Mouse (Mus musculus) liver, embryonic 14.5 days (tissue): Measurements from ENCODE around the gene Kcnk4. TPM values are rescaled to one million over a fixed set of nuclear protein-coding genes. Genes with fewer than 3 reads are reported as not detected.

Experiments used
- ATAC-seq: fragments of 200-750 bp; cut with Nextera tagmentation; 2 replicates; pipeline ENCODE4 v1.8.0; 2017; ENCODE audit warnings: moderate number of reproducible peaks, mild to moderate bottlenecking, moderate library complexity; ENCODE audit not compliant: insufficient read depth
- DNase-seq, 3 experiments: peaks; one replicate each; pipeline ENCODE4 v3.0.0-alpha.2; 2012 to 2013; ENCODE audit warnings: low read depth in 3 of 3, low spot score in 3 of 3
- H3K27ac ChIP-seq: fragments of 300-500 bp; sonication (generic); 2 replicates; pipeline ENCODE4 v1.5.1; 2014; ENCODE audit warnings: moderate library complexity, mild to moderate bottlenecking, control low read depth, inconsistent platforms
- H3K27me3 ChIP-seq: fragments of 300-500 bp; sonication (generic); 2 replicates; pipeline ENCODE4 v1.6.1; 2014; ENCODE audit warnings: mild to moderate bottlenecking, low read length, moderate library complexity; ENCODE audit not compliant: control insufficient read depth, insufficient read depth
- H3K36me3 ChIP-seq: fragments of 300-500 bp; sonication (generic); replicated peaks from 2 replicates; pipeline ENCODE4 v1.6.1; 2014; ENCODE audit warnings: low read depth; ENCODE audit not compliant: control insufficient read depth, insufficient read depth
- H3K4me1 ChIP-seq, 2 experiments: fragments of 200-500 bp in 1 of 2; fragments of 300-500 bp in 1 of 2; sonication (generic) in 1 of 2; replicated peaks; 2 replicates each; pipeline ENCODE4 v1.6.1; 2012 to 2014; ENCODE audit warnings: antibody characterized with exemption in 1 of 2, inconsistent platforms in 1 of 2, low read length in 1 of 2; ENCODE audit not compliant: control insufficient read depth in 2 of 2, insufficient read depth in 2 of 2
- H3K4me2 ChIP-seq: fragments of 300-500 bp; sonication (generic); 2 replicates; pipeline ENCODE4 v1.6.1; 2014; ENCODE audit warnings: low read depth, mild to moderate bottlenecking, control low read depth, moderate library complexity
- H3K4me3 ChIP-seq, 2 experiments: fragments of 200-500 bp in 1 of 2; fragments of 300-500 bp in 1 of 2; sonication (generic) in 1 of 2; 2 replicates each; pipeline ENCODE4 v1.5.1; 2012 to 2014; ENCODE audit warnings: low read depth in 2 of 2, low read length in 2 of 2, mild to moderate bottlenecking in 2 of 2, control low read depth in 1 of 2, inconsistent platforms in 1 of 2, moderate library complexity in 1 of 2; ENCODE audit not compliant: insufficient read depth in 1 of 2
- H3K9ac ChIP-seq: fragments of 300-500 bp; sonication (generic); replicated peaks from 2 replicates; pipeline ENCODE4 v1.6.1; 2014; ENCODE audit warnings: mild to moderate bottlenecking, control low read depth, moderate library complexity
- H3K9me3 ChIP-seq: fragments of 300-500 bp; sonication (generic); 2 replicates; pipeline ENCODE4 v1.6.1; 2016; ENCODE audit warnings: low read length, mixed read lengths; ENCODE audit not compliant: control insufficient read depth
- CTCF ChIP-seq: IDR thresholded peaks from 2 replicates; pipeline ENCODE4 v1.5.1; 2016; ENCODE audit warnings: antibody characterized with exemption, low read depth, control low read depth
- EP300 ChIP-seq: IDR thresholded peaks from 2 replicates; pipeline ENCODE4 v1.6.1; 2016; ENCODE audit warnings: antibody characterized with exemption, low read depth
- WGBS: fragments of 180-500 bp; shearing (Covaris S2); extraction: QIAGEN DNeasy Blood & Tissue Kit; methylation state at CpG from one replicate; pipeline ENCODE4 v1.1.7; 2014; ENCODE audit not compliant: insufficient replicate concordance; 5-methylcytosine and 5-hydroxymethylcytosine counted together
- polyA plus RNA-seq, 2 experiments: library from polyadenylated mRNA; depleted of rRNA in 1 of 2; stranded (reverse) in 1 of 2; unstranded in 1 of 2; fragments of >200 nt; fragmentation: Nextera tagmentation in 1 of 2; extraction: Ambion mirVana in 1 of 2; gene quantifications; 2 replicates each; pipeline versions ENCODE4 v1.2.1 to v1.2.3; 2012 to 2014

Kcnk4 gene
- polyA plus RNA-seq, 2 experiments, result 0.05 TPM; not detected in 1

GRCm38 (mm10) chr19:6979486-6980380 is 45.4 kb upstream of the Kcnk4 start:
- peak; percentile 98 for DNase-seq
- Histone ChIP-seq H3K4me2 (peak overlapping the region; percentile 90), H3K4me1 (peaks cover 7 to 21% of the 10 kb centered on the region in 2 experiments; a peak in 3 of 4 replicates), H3K9ac (peak overlapping the region; percentile 75), H3K36me3 (peaks cover 6% of the 10 kb centered on the region), H3K4me3 (peak overlapping the region; percentile 83 to 93), H3K27ac (peak overlapping the region; percentile 63), H3K9me3 (no peaks in the 10 kb centered on the region), H3K27me3 (no peaks in the 10 kb centered on the region)
- WGBS, result under 1% methylated on average over 59 of the region's 59 CpGs
- peak; percentile 85 for ATAC-seq
- TF ChIP-seq CTCF (peak; percentile 82), EP300 (no peak)

GRCm38 (mm10) chr19:6979001-6979479 is 44.7 kb upstream of the Kcnk4 start:
- H3K4me1 ChIP-seq, result peaks cover 8 to 22% of the 10 kb centered on the region in 2 experiments
- TF ChIP-seq EP300 (no peak), CTCF (no peak)
- 5% methylated on average over 11 of the region's 11 CpGs for WGBS

GRCm38 (mm10) chr19:6978639-6978974 is 44.3 kb upstream of the Kcnk4 start:
- WGBS, result 28% methylated on average over 3 of the region's 3 CpGs
- Histone ChIP-seq H3K4me1 (peaks cover 12 to 25% of the 10 kb centered on the region in 2 experiments), H3K4me3 (peak overlapping the region; percentile 70 to 83)

More at GRCm38 (mm10) chr19:6979001-6979479, 44.7 kb upstream of the Kcnk4 start:
- Histone ChIP-seq H3K27me3 (no peaks in the 10 kb centered on the region), H3K9me3 (no peaks in the 10 kb centered on the region), H3K36me3 (peaks cover 6% of the 10 kb centered on the region), H3K27ac (peak overlapping the region; percentile 63), H3K4me2 (peak overlapping the region; percentile 90), H3K4me3 (peak overlapping the region; percentile 70 to 83), H3K9ac (peak overlapping the region; percentile 70)
- DNase-seq (peak in 1 of 3 experiments; percentile 59), ATAC-seq (no peak)

GRCm38 (mm10) chr19:6977759-6978638 is 43.7 kb upstream of the Kcnk4 start:
- 71% methylated on average over 13 of the region's 13 CpGs for WGBS
- no peaks in the 10 kb centered on the region for H3K9me3 ChIP-seq
- H3K36me3 ChIP-seq, result peaks cover 6% of the 10 kb centered on the region
- no peak for ATAC-seq
- DNase-seq, result no peak
- peak overlapping the region; percentile 5 to 83; a peak in 3 of 4 replicates for H3K4me3 ChIP-seq
- no peak for TF ChIP-seq EP300
- no peak for TF ChIP-seq CTCF
- peak overlapping the region; percentile 63 for H3K27ac ChIP-seq
- no peaks in the 10 kb centered on the region for H3K27me3 ChIP-seq
- H3K4me1 ChIP-seq, result peaks cover 12 to 25% of the 10 kb centered on the region in 2 experiments
- peak overlapping the region; percentile 90 for H3K4me2 ChIP-seq
- no peak overlapping the region; the same call in 1 of the 2 replicates for H3K9ac ChIP-seq

More at GRCm38 (mm10) chr19:6978639-6978974, 44.3 kb upstream of the Kcnk4 start:
- Histone ChIP-seq H3K9ac (peak overlapping the region; percentile 70), H3K27me3 (no peaks in the 10 kb centered on the region), H3K9me3 (no peaks in the 10 kb centered on the region), H3K27ac (peak overlapping the region; percentile 63), H3K36me3 (peaks cover 6% of the 10 kb centered on the region), H3K4me2 (peak overlapping the region; percentile 90)
- no peak for ATAC-seq
- TF ChIP-seq EP300 (no peak), CTCF (no peak)
- DNase-seq, result no peak
